Mouse (Mus musculus): ENCODE data around the gene Nudt1.

DNA sequence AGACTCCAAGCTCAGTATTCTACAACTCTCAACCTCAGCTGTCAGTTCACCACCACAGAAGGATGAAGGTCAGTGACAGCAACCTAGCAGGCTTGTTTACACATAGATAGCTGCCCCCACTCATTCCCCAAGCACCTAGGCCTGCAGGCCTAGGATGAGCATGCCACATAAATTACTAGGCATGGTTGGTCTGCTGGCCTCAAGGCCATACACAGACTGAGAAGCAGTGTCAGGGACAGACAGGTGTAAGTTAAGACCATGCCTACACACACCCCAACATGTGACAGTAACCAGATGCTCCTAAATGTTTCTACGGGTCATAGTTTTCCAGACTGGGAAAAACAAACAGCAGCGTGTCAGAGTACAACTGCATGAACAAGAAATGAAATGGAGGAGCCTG, 48.0 kb downstream of the Nudt1 start:
- no peak for TF ChIP-seq USF1 (IDR thresholded peaks at IDR 0.05; ENCODE audit: low read depth, low read length)
- TF ChIP-seq EP300 (IDR thresholded peaks at IDR 0.05; ENCODE audit: low read length): no peak
- TF ChIP-seq POLR2A (IDR thresholded peaks at IDR 0.05; ENCODE audit: low read depth, low read length): no peak
- no peak for TF ChIP-seq BHLHE40 (IDR thresholded peaks at IDR 0.05; ENCODE audit: low read depth, low read length)
- TF ChIP-seq E2F4 (IDR thresholded peaks at IDR 0.05; ENCODE audit: insufficient replicate concordance, low read depth, low read length): no peak
- TF ChIP-seq CHD2 (IDR thresholded peaks at IDR 0.05; ENCODE audit: low read length): no peak
- TF ChIP-seq CTCF (conservative IDR thresholded peaks at IDR 0.05 in 1 of 2, IDR thresholded peaks at IDR 0.05 in 1 of 2; ENCODE audit: low read depth in 2 of 2, low read length in 2 of 2): no peak
- no peak for TF ChIP-seq ELF1 (IDR thresholded peaks at IDR 0.05; ENCODE audit: low read depth, low read length)
- TF ChIP-seq ZKSCAN1 (IDR thresholded peaks at IDR 0.05; ENCODE audit: borderline replicate concordance, low read depth, low read length): no peak
- TF ChIP-seq POLR2AphosphoS2 (IDR thresholded peaks at IDR 0.05; ENCODE audit: low read depth, low read length): no peak
- no peak for TF ChIP-seq MAX (IDR thresholded peaks at IDR 0.05; ENCODE audit: low read length)

Measured in CH12.LX (cell line).